Mouse (Mus musculus) kidney, adult 2 months (tissue): ENCODE measurements around the gene Lsm14b.

Experiments
- CTCF ChIP-seq: fragments of 200-500 bp; conservative IDR thresholded peaks from 2 replicates; pipeline ENCODE4 v1.5.1; 2011; ENCODE audit warnings: low read depth, mild to moderate bottlenecking, control low read depth, low read length, moderate library complexity, mixed read lengths; ENCODE audit not compliant: insufficient read depth, insufficient read length
- POLR2A ChIP-seq: fragments of 200-500 bp; IDR thresholded peaks from one replicate; pipeline ENCODE4 v1.6.1; 2011; ENCODE audit warnings: low read depth, low read length, control low read depth

GRCm38 (mm10) chr2:180084565-180084964 lies 59.8 kb downstream of the Lsm14b start:
- TF ChIP-seq CTCF (no peak), POLR2A (no peak)
